Mouse (Mus musculus) megakaryocyte progenitor cell, adult 5-6 weeks (primary cell): ENCODE data around the gene Rasgrp1. TPM values are rescaled to one million over a fixed set of nuclear protein-coding genes. Genes with fewer than 3 reads are reported as not detected.
A peak's percentile ranks its signal among the peaks of the same experiment; 100 is the strongest.

Source experiments
- ATAC-seq: replicated peaks from 2 replicates; pipeline ENCODE4 v1.8.0; 2016; ENCODE audit warnings: mild to moderate bottlenecking, moderate TSS enrichment, inconsistent platforms; ENCODE audit not compliant: poor library complexity
- total RNA-seq, 2 experiments: library from RNA; stranded (forward) in 1 of 2; stranded (reverse) in 1 of 2; fragments of 157-497, 149-512 nt in 1 of 2; fragments of 200-1000 nt in 1 of 2; gene quantifications; 2 replicates each; pipeline versions ENCODE4 v1.2.3 to v1.2.4; 2015 to 2017

The Rasgrp1 gene
- total RNA-seq, 2 experiments from 2014 or later: not detected

- ATAC-seq: no peak
Measured at GRCm38 (mm10) chr2:117335552-117336188, 7.1 kb downstream of the Rasgrp1 start.

GRCm38 (mm10) chr2:117331634-117332033 is 11.2 kb downstream of the Rasgrp1 start:
- peak; percentile 54; the same call in 1 of the 2 replicates for ATAC-seq

- ATAC-seq: peak; percentile 79
Measured at GRCm38 (mm10) chr2:117328521-117329285, 14.1 kb downstream of the Rasgrp1 start.

GRCm38 (mm10) chr2:117322399-117322798 is 20.4 kb downstream of the Rasgrp1 start:
- no peak for ATAC-seq

GRCm38 (mm10) chr2:117321231-117321630 is 21.6 kb downstream of the Rasgrp1 start:
- ATAC-seq: no peak

- no peak for ATAC-seq
Measured at GRCm38 (mm10) chr2:117318991-117319390, 23.8 kb downstream of the Rasgrp1 start.

- no peak for ATAC-seq
Measured at GRCm38 (mm10) chr2:117313586-117314235, 29.1 kb downstream of the Rasgrp1 start.

- no peak for ATAC-seq
Measured at GRCm38 (mm10) chr2:117312441-117312895, 30.3 kb downstream of the Rasgrp1 start.

- no peak for ATAC-seq
Measured at GRCm38 (mm10) chr2:117312030-117312429, 30.8 kb downstream of the Rasgrp1 start.

- no peak for ATAC-seq
Measured at GRCm38 (mm10) chr2:117311349-117311748, 31.5 kb downstream of the Rasgrp1 start.

- ATAC-seq: no peak
Measured at GRCm38 (mm10) chr2:117309046-117309445, 33.8 kb downstream of the Rasgrp1 start.

- ATAC-seq: no peak
Measured at GRCm38 (mm10) chr2:117307959-117308358, 34.8 kb downstream of the Rasgrp1 start.

- no peak for ATAC-seq
Measured at GRCm38 (mm10) chr2:117304941-117305340, 37.9 kb downstream of the Rasgrp1 start.

- ATAC-seq: peak; percentile 75
Measured at GRCm38 (mm10) chr2:117303391-117304350, 39.1 kb downstream of the Rasgrp1 start.

GRCm38 (mm10) chr2:117299596-117300448 is 43.0 kb downstream of the Rasgrp1 start:
- peak; percentile 62 for ATAC-seq

- ATAC-seq: no peak
Measured at GRCm38 (mm10) chr2:117288291-117288690, 54.5 kb downstream of the Rasgrp1 start.

- ATAC-seq: peak; percentile 98
Measured at GRCm38 (mm10) chr2:117263786-117264408, 78.9 kb downstream of the Rasgrp1 start.

- peak; percentile 61 for ATAC-seq
Measured at GRCm38 (mm10) chr2:117262184-117262583, 80.6 kb downstream of the Rasgrp1 start.

- 0 out of 2 replicates have a peak, but pooled peaks have one; percentile 35 for ATAC-seq
Measured at GRCm38 (mm10) chr2:117257617-117258016, 85.2 kb downstream of the Rasgrp1 start.
